Mouse (Mus musculus) spleen, adult 12 weeks (tissue): Measurements from ENCODE around the gene Nfasc.

ENCODE experiments used
- DNase-seq: peaks from one replicate; pipeline ENCODE4 v3.0.0; 2022; ENCODE audit warnings: low spot score

The Nfasc gene

DNA sequence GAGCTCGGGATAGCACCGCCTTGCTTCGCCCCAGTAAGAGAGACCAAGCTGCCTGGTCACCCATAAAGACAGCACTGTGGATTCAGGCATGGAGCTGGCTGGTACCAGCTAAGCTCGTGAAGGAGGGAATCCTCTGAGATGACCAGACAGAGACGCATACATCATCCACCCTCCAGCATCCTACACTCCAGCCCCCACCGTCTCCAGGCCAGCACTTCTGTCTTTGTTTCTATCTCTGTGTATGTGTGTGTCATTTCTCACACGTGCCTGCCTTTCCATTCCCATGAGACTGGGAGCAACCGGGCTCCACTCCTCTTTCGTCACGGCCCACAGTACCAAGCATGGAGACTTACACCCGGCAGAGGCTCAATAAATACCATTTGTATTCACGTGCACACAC, 9.3 kb downstream of the Nfasc start:
- DNase-seq: no peak

DNA sequence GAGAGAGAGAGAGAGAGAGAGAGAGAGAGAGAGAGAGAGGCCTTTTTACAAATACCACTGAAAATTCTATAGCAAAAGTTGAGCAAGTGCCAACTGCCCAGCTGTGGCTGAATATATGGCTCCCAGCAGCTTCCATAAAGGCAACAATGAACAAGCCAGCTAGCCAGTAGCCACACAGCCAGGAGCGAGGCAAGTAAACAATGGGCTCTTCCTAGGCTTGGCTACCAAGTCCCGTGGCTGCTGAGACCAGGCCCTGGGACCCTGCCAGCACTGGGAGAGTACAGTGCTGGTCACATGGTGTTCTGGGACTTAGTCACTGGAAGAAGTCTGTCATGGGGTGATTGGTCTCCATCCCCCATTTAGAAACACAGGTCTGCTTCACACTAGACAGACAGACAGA, 14.0 kb downstream of the Nfasc start:
- no peak for DNase-seq

DNA sequence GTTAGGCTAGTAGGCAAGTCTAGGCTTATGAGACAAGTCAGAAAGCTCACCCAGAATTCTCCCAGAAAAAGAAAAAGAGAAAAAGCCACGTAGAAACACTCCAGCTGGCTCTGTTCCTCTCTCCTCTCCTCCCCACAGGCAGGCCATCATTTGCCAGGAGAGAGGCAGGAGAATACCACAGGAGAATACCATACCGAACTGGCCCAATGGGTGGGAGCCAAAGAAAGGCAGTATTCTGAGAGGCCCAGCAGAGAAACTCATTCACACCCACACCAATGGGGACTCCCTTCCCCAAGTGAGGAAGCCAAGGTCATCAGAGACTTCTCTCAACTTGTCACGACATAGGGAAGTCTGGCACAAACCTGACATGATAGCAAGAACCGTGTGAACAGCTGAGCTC, 19.2 kb downstream of the Nfasc start:
- DNase-seq: no peak

DNA sequence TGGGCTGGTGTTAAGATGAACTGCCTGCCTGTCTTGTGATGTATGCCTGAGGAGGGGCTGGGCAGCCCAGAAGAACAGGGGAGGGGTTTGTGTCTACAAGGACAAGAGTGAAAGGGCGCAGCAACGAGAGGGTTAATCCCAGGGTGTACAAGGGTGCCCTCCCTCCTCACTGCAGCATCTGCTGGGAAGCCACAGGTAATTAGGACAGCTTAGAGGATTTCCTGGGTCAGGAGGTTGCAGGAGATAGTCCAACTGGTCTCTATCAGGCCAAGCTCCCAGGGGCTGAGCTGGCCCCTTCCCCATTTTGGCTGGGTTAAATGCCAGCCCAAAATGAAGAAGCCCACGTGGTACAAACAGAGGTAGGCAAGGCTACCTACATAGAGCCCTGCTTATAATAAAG, 20.3 kb downstream of the Nfasc start:
- no peak for DNase-seq

DNA sequence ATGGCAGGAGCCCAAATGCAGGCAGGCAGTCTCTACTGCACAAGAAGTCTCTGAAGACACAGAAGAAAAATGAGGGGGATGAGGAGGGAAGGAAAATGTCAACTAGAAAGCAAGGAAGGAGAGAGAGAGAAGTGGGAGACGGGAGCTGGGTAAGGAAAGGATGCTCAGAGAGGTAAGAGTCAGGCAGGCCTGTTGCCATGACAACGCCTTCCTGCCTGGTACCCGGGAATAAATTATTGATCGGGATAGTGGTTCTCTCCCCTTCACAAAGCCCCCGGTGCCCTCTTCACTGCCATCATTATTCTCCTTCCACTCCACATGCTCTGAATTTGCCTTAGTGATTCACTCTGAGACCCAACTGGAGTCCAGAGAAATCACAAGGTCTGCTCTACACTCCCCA, 23.4 kb downstream of the Nfasc start:
- DNase-seq: no peak

DNA sequence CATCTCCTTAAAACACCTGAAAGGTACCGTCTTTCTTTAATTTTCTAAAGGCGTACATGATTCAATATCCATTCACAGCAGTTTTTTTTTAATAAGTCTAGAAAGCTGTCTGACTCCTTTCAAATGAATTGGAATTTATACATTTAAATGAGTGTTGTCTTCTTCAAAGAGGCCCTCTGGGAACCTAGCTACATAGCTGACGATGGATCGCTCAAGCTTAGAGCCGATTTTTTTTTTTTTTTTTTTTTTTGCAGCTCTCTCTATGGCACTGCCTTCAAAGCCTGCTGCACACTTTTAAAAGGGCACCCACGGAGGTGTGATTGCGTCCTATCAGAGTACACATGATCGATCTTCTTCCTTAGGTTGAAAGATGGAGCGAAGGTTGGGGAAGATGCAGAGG, 26.6 kb downstream of the Nfasc start:
- no peak for DNase-seq

DNA sequence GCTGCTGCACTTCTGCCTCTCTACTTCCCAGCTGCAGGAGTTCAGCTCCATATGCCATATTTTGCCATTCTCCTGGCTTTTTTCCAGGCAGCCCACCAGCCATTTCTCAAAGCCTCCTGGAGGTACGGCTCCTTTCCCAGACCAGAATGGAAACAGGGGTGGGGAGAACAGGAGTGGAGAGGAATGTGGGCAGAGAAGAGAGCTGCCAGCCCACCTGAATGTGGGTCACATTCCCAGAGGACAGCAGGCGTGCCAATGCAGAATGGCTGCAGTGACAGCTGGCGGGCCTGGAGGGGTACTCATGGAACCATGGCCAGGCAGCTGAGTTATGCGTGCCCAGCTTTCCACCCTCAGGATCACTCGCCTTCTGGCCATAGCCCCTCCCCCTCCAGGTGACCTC, 32.2 kb downstream of the Nfasc start:
- no peak for DNase-seq

DNA sequence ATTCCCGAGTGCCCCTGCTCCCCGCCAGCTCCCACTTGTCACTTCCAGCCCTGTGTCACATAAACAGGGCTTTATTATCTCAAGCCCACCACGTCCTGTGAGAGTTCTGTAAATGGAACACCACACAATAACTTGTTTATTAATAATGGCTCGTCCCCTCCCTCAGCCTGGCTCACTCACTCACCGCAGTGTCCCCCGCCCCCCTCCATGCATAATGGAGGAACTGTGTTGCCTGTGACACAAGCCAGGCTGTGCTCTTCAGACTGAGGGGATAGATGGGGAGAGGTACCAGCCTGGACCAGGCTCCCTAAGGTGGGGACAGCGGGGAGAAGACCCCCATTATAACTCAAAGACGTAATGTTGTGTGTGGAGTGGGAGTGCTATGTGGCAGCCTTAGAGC, 34.3 kb downstream of the Nfasc start:
- DNase-seq: no peak

DNA sequence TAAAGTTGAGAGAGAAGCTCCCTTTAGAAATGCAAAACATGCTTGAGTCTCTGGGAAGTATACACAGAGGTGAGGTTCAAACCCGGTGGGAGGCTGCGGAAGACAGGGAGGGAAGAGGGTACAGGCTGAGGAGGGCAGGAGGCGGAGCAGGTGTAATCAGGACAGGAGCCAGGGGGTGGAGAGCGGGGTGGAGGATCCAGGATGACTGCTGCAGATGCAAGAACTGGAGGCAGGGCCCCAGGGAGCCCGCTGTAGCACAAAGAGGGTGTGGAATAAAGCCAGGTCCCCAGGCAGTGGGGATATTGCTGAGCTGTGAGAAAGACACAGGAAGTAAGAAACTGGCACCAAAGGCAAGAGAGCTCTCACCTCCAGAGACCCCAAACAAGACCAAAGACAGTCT, 38.1 kb downstream of the Nfasc start:
- DNase-seq: no peak

DNA sequence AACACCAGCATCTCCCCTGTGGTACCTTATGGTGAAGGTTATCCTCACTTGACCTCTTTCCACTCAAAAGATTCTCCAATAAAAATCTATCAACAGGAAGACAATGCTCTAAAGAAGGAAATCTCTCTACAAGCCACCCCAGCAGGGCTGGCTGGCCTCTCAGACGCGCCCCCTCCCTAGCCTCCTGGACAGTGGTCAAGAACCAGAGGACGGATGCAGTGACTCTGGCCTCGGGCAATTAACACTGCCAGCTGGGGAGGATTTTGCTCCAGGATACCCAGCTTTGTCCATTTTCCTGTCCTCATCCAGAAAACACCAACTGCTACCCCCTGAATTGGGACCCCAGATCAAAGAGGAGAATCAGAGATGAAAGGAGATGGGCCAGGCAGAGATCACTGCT, 44.7 kb downstream of the Nfasc start:
- DNase-seq: no peak

DNA sequence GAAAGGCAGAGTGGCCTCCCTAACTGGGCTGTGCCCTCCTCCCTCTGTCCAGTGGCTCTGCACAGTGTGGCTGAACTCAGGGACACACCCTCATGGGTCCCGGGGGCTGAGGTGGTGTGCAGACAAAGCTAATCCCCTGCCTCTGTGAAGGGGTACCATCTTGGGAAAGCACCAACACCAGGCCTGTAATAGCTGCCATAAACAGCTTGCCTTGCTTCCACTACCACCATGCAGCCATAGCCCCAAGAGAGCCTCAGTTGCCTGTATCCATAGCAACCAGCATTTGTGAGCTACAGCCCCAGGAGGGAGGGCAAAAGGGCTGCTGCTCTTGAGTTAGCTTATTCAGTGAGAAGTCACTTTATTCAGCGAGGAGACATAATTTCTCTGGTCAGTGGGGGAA, 45.4 kb downstream of the Nfasc start:
- no peak for DNase-seq

DNA sequence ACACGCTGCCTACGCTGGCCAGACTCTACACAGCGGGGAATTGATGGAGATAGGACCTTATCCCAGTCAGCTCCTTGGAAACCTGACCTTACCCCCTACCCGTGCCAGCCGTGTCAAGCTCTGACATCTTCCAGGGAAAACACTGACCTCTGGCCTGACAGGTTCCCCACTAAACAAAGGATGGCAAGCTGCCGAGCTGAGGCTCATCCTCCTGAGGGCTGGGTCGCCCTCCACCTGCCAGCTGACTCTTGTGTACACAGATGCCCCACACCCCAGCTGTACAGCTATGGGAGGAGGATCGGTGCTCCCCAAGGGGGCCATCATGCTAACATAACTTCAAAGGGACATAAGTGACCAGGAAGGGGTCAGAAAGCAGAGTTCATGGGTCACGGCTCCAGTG, 47.6 kb downstream of the Nfasc start:
- DNase-seq: no peak

DNA sequence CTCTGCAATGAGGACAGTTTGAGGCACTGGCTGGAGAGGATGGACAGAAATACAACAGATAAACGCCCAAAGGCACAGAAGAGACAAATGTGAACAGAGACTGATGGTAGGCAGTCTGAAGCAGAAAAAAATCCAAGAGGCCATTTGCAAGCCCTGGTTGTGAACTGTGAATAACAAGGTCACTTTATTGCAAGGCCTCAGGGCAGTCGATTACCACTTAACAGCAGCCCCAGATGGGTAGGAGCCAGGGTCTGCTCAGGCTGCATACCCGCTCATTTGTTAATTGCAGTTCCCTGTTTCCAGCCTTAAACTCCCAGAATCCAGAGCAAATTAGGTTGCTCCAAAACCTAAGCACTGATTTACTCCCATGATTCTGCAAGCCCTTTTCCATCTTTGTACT, 52.4 kb downstream of the Nfasc start:
- DNase-seq: no peak

DNA sequence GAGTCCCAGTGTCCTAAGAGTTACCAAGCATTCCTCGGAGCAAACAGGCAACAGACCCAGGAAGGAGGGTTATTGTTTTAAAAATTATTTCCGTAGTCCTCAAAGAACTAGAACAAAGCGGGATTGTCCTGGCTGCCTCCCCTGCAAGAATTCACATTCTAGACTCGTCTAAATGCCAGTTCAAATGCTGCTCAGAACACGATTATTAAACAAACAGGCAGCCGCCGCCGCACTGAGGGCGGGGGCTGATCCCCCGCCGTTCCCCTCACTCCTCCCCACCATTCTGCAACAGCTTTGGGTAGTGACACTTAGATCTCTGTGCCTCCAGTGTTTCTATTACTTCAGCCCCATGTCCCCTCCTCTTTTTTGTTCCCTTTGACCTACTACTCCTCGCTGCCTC, 62.7 kb downstream of the Nfasc start:
- DNase-seq: no peak

DNA sequence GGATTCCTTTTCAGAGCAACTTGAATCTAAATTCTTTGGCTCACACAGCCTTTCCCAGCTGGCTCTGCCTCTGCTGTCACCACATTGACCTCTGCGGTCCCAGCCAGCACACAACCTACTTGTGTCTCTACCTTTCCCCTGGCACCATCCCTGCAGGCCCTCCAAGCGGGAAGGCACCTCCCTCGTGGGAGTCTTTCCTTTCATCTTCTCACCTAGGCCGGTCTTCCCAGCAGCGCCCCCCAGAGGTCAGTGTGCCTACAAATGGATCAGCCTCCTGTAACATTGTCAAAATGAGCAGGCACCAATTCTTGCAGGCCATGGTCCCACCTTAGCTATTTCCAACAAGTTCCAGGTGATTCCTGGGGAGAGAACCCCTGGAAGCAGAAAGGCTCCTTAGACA, 63.5 kb downstream of the Nfasc start:
- no peak for DNase-seq

DNA sequence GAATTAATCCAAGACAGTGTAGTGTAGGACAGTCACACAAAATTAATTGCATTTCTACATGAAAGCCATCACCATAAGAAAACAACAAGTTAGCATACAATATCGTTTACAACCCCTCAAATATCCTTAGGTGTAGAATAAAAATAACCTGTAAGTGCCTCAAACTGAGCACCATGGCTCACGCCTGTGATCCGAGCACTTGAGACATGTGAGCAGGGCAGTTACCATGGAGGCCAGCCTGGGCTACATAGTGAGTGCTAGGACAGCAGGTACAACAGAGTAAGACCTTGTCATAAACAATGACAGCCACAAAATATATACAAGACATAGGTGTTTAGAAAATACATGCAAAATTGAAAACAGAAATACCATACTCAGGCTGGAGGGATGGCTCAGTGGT, 68.9 kb downstream of the Nfasc start:
- no peak for DNase-seq

DNA sequence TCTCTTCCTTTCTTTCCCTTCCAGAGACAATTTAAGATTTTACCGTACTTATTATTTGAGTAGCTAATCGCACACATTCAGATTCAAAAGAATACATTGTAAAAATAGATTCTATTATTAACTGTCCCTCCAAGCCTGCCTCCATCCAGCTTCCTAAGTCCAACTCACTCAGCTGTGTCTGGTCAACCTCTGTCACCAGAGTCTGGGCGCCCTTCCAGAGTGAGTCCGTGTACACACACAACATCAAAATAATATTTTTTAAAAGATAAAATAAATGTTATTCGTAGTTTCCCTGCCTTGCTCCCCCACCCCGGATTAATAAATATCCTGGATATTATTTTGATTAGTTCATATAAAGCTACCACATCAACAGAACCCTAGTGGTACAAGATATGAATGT, 72.4 kb downstream of the Nfasc start:
- DNase-seq: no peak

DNA sequence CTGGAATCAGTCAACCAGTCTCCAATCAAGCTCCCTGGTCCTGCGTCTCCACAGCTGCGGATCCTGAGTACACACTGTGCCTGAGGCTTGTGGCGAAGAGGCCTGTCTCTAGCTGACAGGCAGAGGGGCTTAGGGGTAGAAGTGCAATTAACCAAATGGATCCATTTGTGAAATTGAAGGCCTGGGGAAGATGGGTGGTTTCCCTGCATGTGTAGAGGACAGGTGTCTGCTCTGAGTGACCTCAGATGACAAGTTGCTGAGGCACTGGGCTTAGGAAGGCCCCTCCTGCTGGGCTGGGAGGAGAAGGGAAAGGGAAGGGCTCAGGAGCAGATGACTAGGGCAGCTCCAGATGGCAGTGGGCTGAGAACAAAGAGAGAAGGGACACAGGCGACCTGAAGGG, 81.2 kb downstream of the Nfasc start:
- DNase-seq: no peak

DNA sequence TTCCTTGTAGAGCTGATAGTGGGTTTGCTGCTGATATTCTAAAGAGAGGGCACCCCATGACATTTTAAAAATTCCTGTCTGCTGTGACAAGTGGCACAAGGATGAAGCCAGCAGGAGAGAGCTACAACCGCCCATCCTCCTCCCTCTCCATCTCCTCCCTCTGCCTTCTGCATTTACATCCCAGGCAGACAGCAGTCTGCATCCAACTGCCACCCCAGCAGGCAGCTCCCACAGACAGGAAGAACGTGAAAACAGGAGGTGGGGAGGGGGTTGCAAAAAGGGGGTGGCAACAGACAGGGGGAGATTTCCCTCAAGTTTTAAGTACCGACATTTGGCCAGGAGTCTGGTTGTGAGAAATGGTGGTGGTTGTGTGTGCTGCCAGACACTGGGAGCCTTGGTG, 82.0 kb downstream of the Nfasc start:
- DNase-seq: no peak

DNA sequence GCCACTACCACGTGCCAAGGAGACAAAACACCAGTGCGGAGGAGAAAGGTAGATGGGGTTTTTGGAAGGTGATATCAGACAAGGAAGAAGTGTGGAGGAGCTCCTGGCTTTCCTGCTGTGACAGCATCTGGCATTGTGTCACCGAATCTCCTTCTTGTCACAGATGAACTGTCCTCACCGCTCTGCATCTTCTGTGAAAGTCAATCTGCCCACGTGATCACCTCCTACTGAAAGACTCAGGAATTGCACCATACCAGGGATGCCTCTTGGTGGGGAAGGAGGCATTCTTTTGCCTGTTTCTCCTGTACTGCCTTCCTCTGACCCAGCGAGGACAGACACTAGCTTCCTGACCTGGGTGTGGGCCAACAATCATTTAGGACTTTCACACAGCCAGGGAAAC, 86.0 kb downstream of the Nfasc start:
- no peak for DNase-seq

DNA sequence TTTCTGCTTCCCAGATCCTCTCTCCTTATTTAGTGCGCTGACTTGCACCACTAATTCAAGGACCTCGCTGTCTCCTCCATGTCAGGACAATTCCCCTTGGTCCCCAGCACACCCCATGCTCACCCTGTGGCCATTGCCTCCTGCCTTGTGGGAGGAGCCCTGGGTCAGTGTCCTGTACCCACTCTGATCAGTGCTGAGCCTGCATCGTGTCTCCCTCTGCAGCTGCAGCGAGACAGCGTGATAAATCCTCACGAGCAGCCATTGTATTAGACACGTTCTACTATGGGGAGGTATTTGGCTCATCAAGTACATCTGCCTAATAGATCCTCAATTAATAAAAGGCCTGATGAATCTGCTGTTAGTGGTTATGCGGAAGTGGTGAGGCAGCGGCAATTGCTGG, 86.8 kb downstream of the Nfasc start:
- DNase-seq: no peak

DNA sequence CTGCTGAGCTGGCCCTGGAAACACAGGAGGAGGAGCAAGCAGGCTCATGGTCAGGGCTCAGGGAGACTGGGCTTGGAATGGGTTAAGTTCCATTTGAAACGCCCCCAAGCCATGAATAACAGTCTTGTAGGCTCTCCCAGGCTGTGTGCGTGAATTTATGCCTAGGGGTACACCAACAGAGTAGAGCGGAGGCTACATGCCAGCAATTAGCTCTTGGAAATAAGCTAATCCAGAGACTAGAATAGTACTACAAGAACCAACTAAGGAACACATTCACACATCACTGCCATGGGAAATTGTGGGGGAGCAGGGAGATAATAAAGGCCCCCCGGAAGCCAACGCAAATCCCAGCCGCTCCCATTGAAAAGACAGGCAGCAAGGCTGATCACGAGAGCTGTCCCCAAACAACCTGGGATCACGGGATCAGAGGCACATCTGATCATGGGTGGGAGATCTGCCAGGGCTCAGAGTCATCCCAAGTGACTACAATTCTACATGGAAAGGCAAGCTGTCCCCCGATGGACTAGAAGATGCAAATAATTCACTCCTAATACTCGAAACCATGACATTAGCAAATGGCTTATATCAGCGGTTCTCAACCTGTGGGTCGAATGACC, 87.6 kb downstream of the Nfasc start:
- no peak for DNase-seq

DNA sequence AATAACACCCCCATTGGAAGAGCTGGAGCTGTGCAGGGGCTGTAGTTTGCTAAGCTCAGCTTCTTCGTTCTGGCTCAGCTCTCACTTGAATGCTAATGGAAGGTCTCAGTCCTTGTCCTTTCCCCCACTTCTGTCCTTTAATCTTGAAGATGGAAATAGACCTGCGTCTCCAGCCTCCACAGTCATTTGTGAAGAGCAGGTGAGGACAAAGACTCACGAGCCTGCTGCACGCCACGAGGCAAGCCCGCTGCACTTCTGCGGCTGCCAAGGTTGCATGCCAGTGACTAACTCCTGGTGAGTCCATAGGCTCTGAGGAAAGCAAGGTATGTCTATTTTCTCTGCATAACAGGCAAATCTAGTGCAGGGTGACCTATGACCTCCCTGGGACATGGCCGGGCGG, 88.4 kb downstream of the Nfasc start:
- no peak for DNase-seq

DNA sequence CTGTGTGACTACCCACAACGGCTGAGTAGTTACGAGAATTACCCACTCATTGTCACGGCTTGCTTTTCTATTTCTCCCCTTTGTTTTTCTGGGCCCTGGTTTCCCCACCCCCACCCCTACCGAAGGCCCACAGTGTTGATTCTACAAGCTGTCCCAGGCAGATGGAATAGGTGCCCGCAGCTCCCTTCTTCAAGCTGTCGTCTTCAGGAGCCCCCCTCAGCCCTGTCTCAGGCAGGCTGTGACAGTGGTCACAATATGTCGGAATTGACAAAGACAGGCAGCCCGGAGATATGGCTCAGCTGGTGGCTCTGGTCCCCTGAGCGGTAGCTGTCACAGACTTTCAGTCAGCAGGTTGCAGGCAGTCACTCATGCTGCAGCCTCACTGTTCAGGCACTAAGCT, 90.9 kb downstream of the Nfasc start:
- DNase-seq: no peak

DNA sequence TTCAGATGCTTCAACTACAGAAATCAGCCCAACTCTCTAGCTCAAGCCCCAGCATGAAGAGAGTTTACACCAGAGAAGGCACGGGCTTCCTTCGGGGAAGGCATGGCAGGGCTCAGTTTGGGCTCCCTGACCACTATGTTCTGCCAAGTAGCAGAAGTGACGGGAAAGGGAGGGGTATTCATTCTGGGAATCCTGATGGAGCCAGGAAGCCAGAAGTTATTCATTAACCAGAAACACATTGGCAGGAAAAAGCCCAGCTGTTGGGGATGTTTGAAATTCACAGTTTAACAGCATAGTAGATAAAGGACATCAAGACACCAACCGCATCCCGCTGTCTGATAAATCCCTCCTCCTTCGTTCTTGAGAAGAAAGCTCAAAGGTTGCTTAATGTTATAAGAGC, 93.6 kb downstream of the Nfasc start:
- DNase-seq: no peak
